9 mouse cellular contexts compared by ENCODE assay signal in genomic region chr2:156731592-156731991, GRCm38 (mm10). TPM values are rescaled to one million over a fixed set of nuclear protein-coding genes. Genes with fewer than 3 reads are reported as not detected.
DNase-seq lines count a peak whose midpoint lies in the region; ATAC-seq and TF ChIP-seq lines count a peak whose summit lies in the region.
"Had no signal": no experiment of that assay in that cellular context is flagged by ENCODE, and none has a peak within 500 bp of the region (broad histone marks: within the 10 kb centered on the region; RNA-seq: fewer than 3 reads in every experiment).

No protein-coding gene starts in this region.

- peaks cover 30% of the 10 kb centered on the region for H3K4me1 ChIP-seq in kidney, adult 2 months (ENCODE audit: control insufficient read depth, insufficient read depth, low read length)
- H3K4me1 ChIP-seq in megakaryocyte, embryonic 14.5 days: peaks cover 97% of the 10 kb centered on the region

- DNase-seq in gastrocnemius, adult 2 months: no peak
- no peak for DNase-seq in gastrocnemius, postnatal 36 days
- no peak for DNase-seq in kidney, adult 2 months
- DNase-seq in kidney, postnatal 10 days: no peak
- DNase-seq in thymus, postnatal 36 days: no peak
- no peak for DNase-seq in spleen, postnatal 4 days (ENCODE audit: low spot score in 2 of 2)

- ATAC-seq in megakaryocyte, adult 5-6 weeks (ENCODE audit: poor library complexity, severe bottlenecking): no peak

- no peaks in the 10 kb centered on the region for H3K27me3 ChIP-seq in kidney, adult 2 months (replicated peaks; ENCODE audit: control insufficient read depth, insufficient read depth, low read length)
- no peaks in the 10 kb centered on the region for H3K27me3 ChIP-seq in megakaryocyte, embryonic 14.5 days (replicated peaks)

- no peaks in the 10 kb centered on the region for H3K9me3 ChIP-seq in megakaryocyte, embryonic 14.5 days

- H3K36me3 ChIP-seq in kidney, adult 2 months (ENCODE audit: control insufficient read depth, insufficient read depth, low read length): no peaks in the 10 kb centered on the region
- peaks cover 71% of the 10 kb centered on the region for H3K36me3 ChIP-seq in megakaryocyte, embryonic 14.5 days (replicated peaks; ENCODE audit: low read length)

- H3K27ac ChIP-seq in gastrocnemius, adult 2 months: peak overlapping the region; percentile 90
- peak overlapping the region; percentile 86 for H3K27ac ChIP-seq in kidney, adult 2 months (ENCODE audit: insufficient read depth, low read depth, low read length)

- intact Hi-C loops in gastrocnemius, adult 2 months (cut with DNase I): loop anchor here (10.0 kb wide), 1 partner anchor 133 kb away; the partner anchor contains the start of gene Rab5if
- intact Hi-C loops in gastrocnemius, postnatal 36 days (cut with DNase I): no loop called here

- peak overlapping the region; percentile 13 for H3K4me3 ChIP-seq in gastrocnemius, adult 2 months
- no peak overlapping the region for H3K4me3 ChIP-seq in kidney, adult 2 months (ENCODE audit: insufficient read depth, low read depth, low read length)
- peak overlapping the region; percentile 28 for H3K4me3 ChIP-seq in megakaryocyte, embryonic 14.5 days (replicated peaks)

- TF ChIP-seq POLR2A in kidney, adult 2 months (IDR thresholded peaks at IDR 0.05; ENCODE audit: low read depth, low read length): no peak

- TF ChIP-seq CTCF in gastrocnemius, adult 2 months (IDR thresholded peaks at IDR 0.05): no peak
- no peak for TF ChIP-seq CTCF in kidney, adult 2 months (conservative IDR thresholded peaks at IDR 0.05; ENCODE audit: insufficient read depth, insufficient read length, low read depth, low read length)

RNA-seq across cellular contexts. Expression of gene Myl9, which starts 43.6 kb away (rescaled TPM):
- total RNA-seq in gastrocnemius, adult 2 months (2021): 10 to 100 TPM; 41.2 to 50.0 TPM
- 10 to 100 TPM; 44.2 to 82.8 TPM for total RNA-seq in gastrocnemius, postnatal 36 days (2021)
- 155 and 157 TPM in 2 replicates for polyA plus RNA-seq in kidney, adult 2 months (2012; rRNA removed)
- polyA plus RNA-seq in megakaryocyte, embryonic 14.5 days (2012; ENCODE audit: insufficient read depth, low replicate concordance): 143 and 182 TPM in 2 replicates
- total RNA-seq in megakaryocyte, adult 5-6 weeks (2015): not detected in 2 replicates
- total RNA-seq in megakaryocyte, adult 5-6 weeks (2017): not detected in 2 replicates
- total RNA-seq: granulocyte monocyte progenitor cell, adult 5-6 weeks had no signal

Comparison
In these comparisons a context has a peak if more than half of its experiments do, and no peak if none do; other contexts are left out.
1. RNA of gene Myl9, which starts 43.6 kb away (total RNA-seq): 44.2 to 82.8 TPM in gastrocnemius, postnatal 36 days and 41.2 to 50.0 TPM in gastrocnemius, adult 2 months; not detected in megakaryocyte, adult 5-6 weeks; every median in the first group is over 10 times any median in the second.